Mouse (Mus musculus): ENCODE results near the gene Farp1. TPM values are rescaled to one million over a fixed set of nuclear protein-coding genes. Genes with fewer than 3 reads are reported as not detected.

The Farp1 gene
- polyA plus RNA-seq, 1 experiment from 2014 or later = 2.3 TPM

- ATAC-seq = no peak
- 0 out of 2 replicates have a peak, but pooled peaks cover 2% of the 10 kb centered on the region for H3K4me1 ChIP-seq (ENCODE audit: insufficient read depth)
- no peaks in the 10 kb centered on the region for H3K9me3 ChIP-seq (ENCODE audit: low read length)
- TF ChIP-seq CTCF (IDR thresholded peaks at IDR 0.05; ENCODE audit: low read depth) (no peak), EP300 (IDR thresholded peaks at IDR 0.05; ENCODE audit: low read depth) (no peak)
- no peak overlapping the region for H3K9ac ChIP-seq (replicated peaks)
- peak overlapping the region; percentile 16; the same call in 1 of the 2 replicates for H3K27ac ChIP-seq (ENCODE audit: low read depth)
- H3K27me3 ChIP-seq (ENCODE audit: insufficient read depth, low read length) = no peaks in the 10 kb centered on the region
- H3K4me3 ChIP-seq (ENCODE audit: low read depth, low read length) = no peak overlapping the region
- no peak overlapping the region for H3K4me2 ChIP-seq (ENCODE audit: low read depth, low read length)
- WGBS (ENCODE audit: insufficient replicate concordance) = 31% methylated on average over 2 of the region's 2 CpGs
- no peaks in the 10 kb centered on the region for H3K36me3 ChIP-seq (replicated peaks; ENCODE audit: insufficient read depth, low read length)
- DNase-seq = no peak
Measured at GRCm38 (mm10) chr14:121158616-121159015, 123.6 kb downstream of the Farp1 start.

GRCm38 (mm10) chr14:121162822-121163221, 127.8 kb downstream of the Farp1 start:
- Histone ChIP-seq H3K27ac (ENCODE audit: low read depth) (no peak overlapping the region), H3K4me3 (ENCODE audit: low read depth, low read length) (no peak overlapping the region), H3K4me1 (ENCODE audit: insufficient read depth) (0 out of 2 replicates have a peak, but pooled peaks cover 2% of the 10 kb centered on the region), H3K4me2 (ENCODE audit: low read depth, low read length) (no peak overlapping the region), H3K27me3 (ENCODE audit: insufficient read depth, low read length) (no peaks in the 10 kb centered on the region), H3K9ac (replicated peaks) (no peak overlapping the region), H3K9me3 (ENCODE audit: low read length) (no peaks in the 10 kb centered on the region), H3K36me3 (replicated peaks; ENCODE audit: insufficient read depth, low read length) (no peaks in the 10 kb centered on the region)
- no peak for ATAC-seq
- TF ChIP-seq EP300 (IDR thresholded peaks at IDR 0.05; ENCODE audit: low read depth) = no peak
- TF ChIP-seq CTCF (IDR thresholded peaks at IDR 0.05; ENCODE audit: low read depth) = no peak
- WGBS (ENCODE audit: insufficient replicate concordance) = 78% methylated on average over 2 of the region's 2 CpGs
- DNase-seq = no peak

- WGBS (ENCODE audit: insufficient replicate concordance) = 68% methylated on average over 1 of the region's 1 CpGs
- TF ChIP-seq CTCF (IDR thresholded peaks at IDR 0.05; ENCODE audit: low read depth) (no peak), EP300 (IDR thresholded peaks at IDR 0.05; ENCODE audit: low read depth) (no peak)
- H3K4me2 ChIP-seq (ENCODE audit: low read depth, low read length) = no peak overlapping the region
- no peaks in the 10 kb centered on the region for H3K27me3 ChIP-seq (ENCODE audit: insufficient read depth, low read length)
- DNase-seq (no peak), ATAC-seq (peak; percentile 36; the same call in 1 of the 2 replicates)
- H3K9ac ChIP-seq (replicated peaks) = no peak overlapping the region
- no peak overlapping the region for H3K4me3 ChIP-seq (ENCODE audit: low read depth, low read length)
- no peak overlapping the region for H3K27ac ChIP-seq (ENCODE audit: low read depth)
- H3K4me1 ChIP-seq (ENCODE audit: insufficient read depth) = no peaks in the 10 kb centered on the region
- no peaks in the 10 kb centered on the region for H3K36me3 ChIP-seq (replicated peaks; ENCODE audit: insufficient read depth, low read length)
- no peaks in the 10 kb centered on the region for H3K9me3 ChIP-seq (ENCODE audit: low read length)
Measured at GRCm38 (mm10) chr14:121164866-121165265, 129.9 kb downstream of the Farp1 start.

DNA sequence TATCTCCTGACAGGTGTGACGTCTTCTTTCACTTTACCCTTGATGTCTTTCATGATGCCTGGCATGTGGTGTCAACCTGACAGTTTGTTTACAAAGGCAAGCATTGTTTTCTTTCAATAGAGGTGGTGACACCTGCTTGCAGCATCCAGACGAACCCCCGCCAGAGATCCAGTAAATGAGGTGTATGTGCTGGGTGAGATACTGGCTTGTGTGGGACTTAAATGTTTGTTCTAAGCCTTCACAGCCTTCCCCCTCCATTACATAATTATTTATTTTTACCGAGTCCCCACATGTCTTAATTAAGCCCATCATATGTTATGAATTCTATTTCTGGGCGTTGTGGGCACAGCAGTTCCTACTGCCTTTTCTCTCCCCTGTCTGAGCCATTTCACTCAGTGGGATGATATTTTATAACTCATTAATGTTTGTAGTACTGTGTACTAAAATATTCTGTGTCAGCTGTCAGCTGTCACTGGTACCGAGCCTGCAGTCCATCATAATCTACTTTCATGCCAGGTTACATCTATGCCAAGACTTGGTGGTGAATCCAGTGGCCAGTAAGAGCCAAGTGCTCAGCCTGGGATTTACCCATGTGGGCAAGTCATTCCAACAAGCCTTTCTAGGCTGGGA, 130.5 kb downstream of the Farp1 start:
- TF ChIP-seq CTCF (IDR thresholded peaks at IDR 0.05; ENCODE audit: low read depth) = no peak
- no peak for TF ChIP-seq EP300 (IDR thresholded peaks at IDR 0.05; ENCODE audit: low read depth)
- no peak overlapping the region for H3K4me3 ChIP-seq (ENCODE audit: low read depth, low read length)

GRCm38 (mm10) chr14:121166038-121166436, 131.0 kb downstream of the Farp1 start:
- no peak for TF ChIP-seq EP300 (IDR thresholded peaks at IDR 0.05; ENCODE audit: low read depth)
- no peak for TF ChIP-seq CTCF (IDR thresholded peaks at IDR 0.05; ENCODE audit: low read depth)
- Histone ChIP-seq H3K27me3 (ENCODE audit: insufficient read depth, low read length) (no peaks in the 10 kb centered on the region), H3K27ac (ENCODE audit: low read depth) (no peak overlapping the region), H3K9me3 (ENCODE audit: low read length) (no peaks in the 10 kb centered on the region), H3K4me2 (ENCODE audit: low read depth, low read length) (no peak overlapping the region), H3K4me3 (ENCODE audit: low read depth, low read length) (no peak overlapping the region), H3K4me1 (ENCODE audit: insufficient read depth) (no peaks in the 10 kb centered on the region), H3K36me3 (replicated peaks; ENCODE audit: insufficient read depth, low read length) (no peaks in the 10 kb centered on the region), H3K9ac (replicated peaks) (no peak overlapping the region)
- WGBS (ENCODE audit: insufficient replicate concordance) = 82% methylated on average over 7 of the region's 7 CpGs
- DNase-seq (no peak), ATAC-seq (no peak)

More for the DNA sequence above, 130.5 kb downstream of the Farp1 start:
- ATAC-seq = no peak
- WGBS (ENCODE audit: insufficient replicate concordance) = 75% methylated on average over 6 of the region's 6 CpGs
- Histone ChIP-seq H3K9ac (replicated peaks) (no peak overlapping the region), H3K27ac (ENCODE audit: low read depth) (no peak overlapping the region), H3K4me1 (ENCODE audit: insufficient read depth) (no peaks in the 10 kb centered on the region), H3K36me3 (replicated peaks; ENCODE audit: insufficient read depth, low read length) (no peaks in the 10 kb centered on the region), H3K27me3 (ENCODE audit: insufficient read depth, low read length) (no peaks in the 10 kb centered on the region), H3K9me3 (ENCODE audit: low read length) (no peaks in the 10 kb centered on the region), H3K4me2 (ENCODE audit: low read depth, low read length) (no peak overlapping the region)
- no peak for DNase-seq

DNA sequence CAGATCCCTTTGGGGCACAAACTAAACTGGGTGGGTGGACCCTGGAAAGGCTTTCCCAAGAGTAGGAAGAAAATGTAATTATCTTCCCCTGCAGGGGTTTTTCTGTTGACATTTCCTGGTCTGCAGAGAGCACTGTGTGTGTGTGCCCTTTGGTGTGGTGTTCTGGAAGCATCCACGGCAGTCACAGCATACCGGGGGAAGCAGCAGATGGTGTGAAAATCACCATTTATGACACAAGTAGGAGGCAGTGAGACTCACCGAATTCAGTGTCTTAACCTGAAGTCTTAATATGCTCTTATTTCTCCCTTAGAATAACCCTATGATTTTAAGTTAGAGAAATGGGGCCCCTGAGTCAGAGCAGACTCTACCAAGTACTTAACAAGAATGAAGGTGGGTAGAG, 133.7 kb downstream of the Farp1 start:
- 81% methylated on average over 3 of the region's 3 CpGs for WGBS (ENCODE audit: insufficient replicate concordance)
- Histone ChIP-seq H3K36me3 (replicated peaks; ENCODE audit: insufficient read depth, low read length) (no peaks in the 10 kb centered on the region), H3K9me3 (ENCODE audit: low read length) (no peaks in the 10 kb centered on the region), H3K4me3 (ENCODE audit: low read depth, low read length) (no peak overlapping the region), H3K27ac (ENCODE audit: low read depth) (no peak overlapping the region), H3K9ac (replicated peaks) (no peak overlapping the region), H3K27me3 (ENCODE audit: insufficient read depth, low read length) (no peaks in the 10 kb centered on the region), H3K4me1 (ENCODE audit: insufficient read depth) (no peaks in the 10 kb centered on the region), H3K4me2 (ENCODE audit: low read depth, low read length) (no peak overlapping the region)
- ATAC-seq (no peak), DNase-seq (no peak)
- TF ChIP-seq EP300 (IDR thresholded peaks at IDR 0.05; ENCODE audit: low read depth) = no peak
- TF ChIP-seq CTCF (IDR thresholded peaks at IDR 0.05; ENCODE audit: low read depth) = no peak
